Mouse (Mus musculus): ENCODE results near the gene Afmid. TPM values are rescaled to one million over a fixed set of nuclear protein-coding genes. Genes with fewer than 3 reads are reported as not detected.

The Afmid gene
- polyA plus RNA-seq (2017; shearing (Covaris generic)), result 17.8 TPM

GRCm38 (mm10) chr11:117825333-117826101 is at the start of gene Afmid, which contains the start of gene Tk1:
Gene Afmid (plus strand): TSS chr11:117825924.
Gene Tk1 (minus strand): TSS chr11:117826092.

GRCm38 (mm10) chr11:117781993-117782704 is 43.6 kb upstream of the Afmid start, which contains the start of the genes Tmc8 and Tmc6:
Gene Tmc8 (plus strand): TSS chr11:117782076.
Gene Tmc6 (minus strand): TSS chr11:117782198.

GRCm38 (mm10) chr11:117797511-117798159 is 28.1 kb upstream of the Afmid start, which contains the start of gene 6030468B19Rik:
Gene 6030468B19Rik (plus strand): TSS chr11:117797660.

GRCm38 (mm10) chr11:117809407-117810311 is 16.1 kb upstream of the Afmid start, which contains the start of the genes Gm20708 and Syngr2:
Gene Gm20708 (plus strand): TSS chr11:117809668.
Gene Syngr2 (plus strand): TSS chr11:117809668.

GRCm38 (mm10) chr11:117848985-117849671 is 23.4 kb downstream of the Afmid start, which contains the start of gene Birc5:
Gene Birc5 (plus strand): TSS chr11:117849251.

GRCm38 (mm10) chr11:117860601-117861000 is 34.9 kb downstream of the Afmid start, which contains the start of gene Tmem235:
Gene Tmem235 (plus strand): TSS chr11:117860752.

GRCm38 (mm10) chr11:117872861-117873608 is 47.3 kb downstream of the Afmid start, which contains the start of gene Tha1:
Gene Tha1 (minus strand): TSS chr11:117873481.

Other genes with a start within 250 kb of the Afmid start
- 19.1 TPM for gene Tnrc6c, start 171.6 kb upstream of the Afmid start, polyA plus RNA-seq (2017; shearing (Covaris generic))
- 41.4 TPM for gene Tmc8, start 43.8 kb upstream of the Afmid start, polyA plus RNA-seq (2017; shearing (Covaris generic))
- gene Tmc6, start 43.7 kb upstream of the Afmid start, polyA plus RNA-seq (2017; shearing (Covaris generic)), result 111 TPM
- not detected for gene 6030468B19Rik, start 28.3 kb upstream of the Afmid start, polyA plus RNA-seq (2017; shearing (Covaris generic))
- 1.7 TPM for gene Gm20708, start 16.3 kb upstream of the Afmid start, polyA plus RNA-seq (2017; shearing (Covaris generic))
- gene Syngr2, start 16.3 kb upstream of the Afmid start, polyA plus RNA-seq (2017; shearing (Covaris generic)), result 97.3 TPM
- 13.2 TPM for gene Tk1, start 168 bp downstream of the Afmid start, polyA plus RNA-seq (2017; shearing (Covaris generic))
- 0.43 TPM for gene Birc5, start 23.3 kb downstream of the Afmid start, polyA plus RNA-seq (2017; shearing (Covaris generic))
- gene Tmem235, start 34.8 kb downstream of the Afmid start, polyA plus RNA-seq (2017; shearing (Covaris generic)), result not detected
- 9.5 TPM for gene Tha1, start 47.6 kb downstream of the Afmid start, polyA plus RNA-seq (2017; shearing (Covaris generic))
- 515 TPM for gene Socs3, start 144.1 kb downstream of the Afmid start, polyA plus RNA-seq (2017; shearing (Covaris generic))
- gene Pgs1, start 160.4 kb downstream of the Afmid start, polyA plus RNA-seq (2017; shearing (Covaris generic)), result 44.4 TPM